Mouse (Mus musculus): Measurements from ENCODE around the gene Glb1. TPM values are rescaled to one million over a fixed set of nuclear protein-coding genes. Genes with fewer than 3 reads are reported as not detected.
A peak's percentile ranks its signal among the peaks of the same experiment; 100 is the strongest.
"Not testable (repeated sequence)": the region's sequence is repeated elsewhere in the genome, so short reads cannot be mapped to it uniquely, and the experiment has no call there.

Gene Glb1
- total RNA-seq, 2 experiments from 2014 or later, result 3.2 to 4.4 TPM

DNA sequence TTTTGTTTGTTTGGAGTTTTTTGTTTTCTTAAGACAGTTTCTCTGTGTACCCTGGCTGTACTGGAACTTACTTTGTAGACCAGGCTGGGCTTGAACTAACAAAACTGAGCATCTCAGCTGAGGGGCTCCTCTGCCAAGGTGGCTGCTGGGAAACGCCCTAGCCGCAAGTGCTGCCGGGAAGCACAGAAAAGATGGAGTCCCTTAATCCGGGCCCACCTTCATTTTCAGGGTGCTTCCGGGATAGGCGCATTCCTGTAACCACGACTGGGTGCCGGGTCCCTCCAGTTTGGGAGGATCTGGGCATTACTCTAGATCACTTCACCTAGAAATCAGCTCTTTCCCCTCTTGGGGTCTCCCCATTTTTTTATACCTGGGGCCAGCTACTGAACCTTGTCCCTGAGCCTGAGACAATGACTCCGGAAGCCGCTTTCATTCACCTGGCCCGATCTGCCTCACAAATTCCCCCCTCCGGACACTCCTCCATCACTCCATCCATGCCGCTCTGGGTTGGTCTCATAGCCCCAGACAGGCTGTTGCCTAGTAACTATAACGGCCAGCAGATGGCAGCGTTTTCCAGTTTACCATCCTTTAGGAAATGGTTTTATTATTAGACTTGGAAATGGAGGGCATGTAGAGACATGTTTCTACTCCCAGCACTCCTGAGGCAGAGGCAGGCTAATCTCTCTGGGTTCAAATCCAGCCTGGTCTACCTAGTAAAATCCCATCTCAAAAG is 99.1 kb downstream of the Glb1 start:
- peak; percentile 65 for TF ChIP-seq CTCF (IDR thresholded peaks at IDR 0.05)
- Histone ChIP-seq H3K4me3 (no peak overlapping the region), H3K27ac (no peak overlapping the region)
- intact Hi-C loops (cut with DNase I), result loop anchor here (2.0 to 5.0 kb wide), 3 partner anchors 82 to 183 kb away; no protein-coding TSS in a partner anchor
- peak; percentile 52 for DNase-seq

DNA sequence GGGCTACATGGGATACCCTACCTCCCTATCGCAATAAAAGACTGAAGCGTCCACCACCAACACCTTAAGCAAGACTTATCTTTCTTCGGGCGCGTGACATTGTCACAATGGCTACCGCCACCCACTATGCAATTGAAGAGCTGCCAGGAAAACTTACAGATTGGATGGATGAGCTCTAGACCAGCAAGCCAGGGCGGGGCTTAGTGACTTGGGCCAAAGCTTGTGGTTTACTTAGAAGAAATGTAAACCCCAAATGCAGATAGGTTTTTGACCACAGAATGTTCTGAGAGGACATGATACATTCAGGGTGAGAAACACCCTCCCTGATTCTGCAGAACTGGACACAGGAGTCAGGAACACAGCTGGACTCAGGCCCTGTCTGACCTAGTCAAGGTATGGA is 100.2 kb downstream of the Glb1 start:
- no peak for DNase-seq
- TF ChIP-seq CTCF (IDR thresholded peaks at IDR 0.05), result no peak
- Histone ChIP-seq H3K4me3 (no peak overlapping the region), H3K27ac (no peak overlapping the region)
- intact Hi-C loops (cut with DNase I), result loop anchor here (5.0 kb wide), 1 partner anchor 81 kb away; no protein-coding TSS in a partner anchor

DNA sequence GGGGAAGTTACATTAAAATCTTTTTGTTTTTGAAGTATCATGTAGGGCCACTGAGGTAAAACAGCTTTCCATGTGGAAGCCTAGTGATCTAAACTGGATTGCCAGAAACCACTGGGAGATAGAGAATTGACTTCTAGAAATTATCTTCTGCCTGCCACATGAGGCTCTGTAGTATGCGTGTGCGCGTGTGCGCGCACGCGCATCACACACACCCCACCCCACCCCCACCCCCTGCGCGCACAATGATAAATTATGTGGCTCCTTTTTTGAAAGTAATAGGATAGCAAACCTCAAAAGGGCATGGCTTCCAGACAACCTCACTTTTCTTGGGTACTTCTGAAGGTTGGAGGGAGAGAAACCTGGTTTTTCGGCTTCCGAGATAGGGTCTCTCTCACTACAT is 101.0 kb downstream of the Glb1 start:
- DNase-seq, result no peak
- intact Hi-C loops (cut with DNase I), result loop anchor here (5.0 kb wide), 1 partner anchor 80 kb away; no protein-coding TSS in a partner anchor
- no peak for TF ChIP-seq CTCF (IDR thresholded peaks at IDR 0.05)
- Histone ChIP-seq H3K4me3 (no peak overlapping the region), H3K27ac (no peak overlapping the region)

- no peak for TF ChIP-seq CTCF (IDR thresholded peaks at IDR 0.05)
Observed at GRCm38 (mm10) chr9:114502711-114503427, 102.0 kb downstream of the Glb1 start.

GRCm38 (mm10) chr9:114504816-114505215 is 103.9 kb downstream of the Glb1 start, which contains the start of gene Ccr4:
Ccr4 (minus strand) TSS chr9:114504916.
- no peak within 1 kb of the TSS for H3K27ac ChIP-seq
- DNase-seq, result no peak
- TF ChIP-seq CTCF (IDR thresholded peaks at IDR 0.05), result no peak
- intact Hi-C loops (cut with DNase I), result loop anchor here (5.0 kb wide), 1 partner anchor 77 kb away; no protein-coding TSS in a partner anchor
- H3K4me3 ChIP-seq, result no peak within 1 kb of the TSS

More at GRCm38 (mm10) chr9:114502711-114503427, 102.0 kb downstream of the Glb1 start:
- no peak overlapping the region for H3K27ac ChIP-seq
- H3K4me3 ChIP-seq, result no peak overlapping the region
- no peak for DNase-seq
- intact Hi-C loops (cut with DNase I), result loop anchor here (5.0 kb wide), 1 partner anchor 79 kb away; no protein-coding TSS in a partner anchor

- H3K4me3 ChIP-seq, result no peak overlapping the region
- intact Hi-C loops (cut with DNase I), result no loop called here
Observed at GRCm38 (mm10) chr9:114506564-114506963, 105.7 kb downstream of the Glb1 start.

DNA sequence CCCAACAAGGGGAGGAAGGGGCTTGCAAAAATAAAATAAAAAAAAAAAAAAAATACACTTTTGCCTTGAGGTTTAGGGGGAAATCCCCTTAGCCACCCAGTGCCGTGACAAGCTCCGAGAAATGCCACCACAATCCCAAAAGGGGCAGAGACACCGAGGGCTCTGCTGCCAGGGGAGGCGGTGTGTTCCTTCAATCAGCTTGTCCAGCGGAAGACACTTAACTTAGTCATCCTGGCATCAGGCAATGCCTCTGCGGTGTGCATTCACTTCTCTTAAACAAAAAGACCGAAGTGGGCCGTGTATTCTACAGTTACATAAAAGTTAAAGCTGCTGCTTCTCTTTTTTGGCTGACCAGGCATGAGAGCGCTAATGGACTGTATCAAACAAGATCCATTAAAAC is 106.5 kb downstream of the Glb1 start:
- no peak for TF ChIP-seq CTCF (IDR thresholded peaks at IDR 0.05)
- no peak overlapping the region for H3K27ac ChIP-seq
- intact Hi-C loops (cut with DNase I), result no loop called here
- H3K4me3 ChIP-seq, result no peak overlapping the region
- no peak for DNase-seq

More at GRCm38 (mm10) chr9:114506564-114506963, 105.7 kb downstream of the Glb1 start:
- TF ChIP-seq CTCF (IDR thresholded peaks at IDR 0.05), result no peak
- DNase-seq, result no peak
- H3K27ac ChIP-seq, result no peak overlapping the region

DNA sequence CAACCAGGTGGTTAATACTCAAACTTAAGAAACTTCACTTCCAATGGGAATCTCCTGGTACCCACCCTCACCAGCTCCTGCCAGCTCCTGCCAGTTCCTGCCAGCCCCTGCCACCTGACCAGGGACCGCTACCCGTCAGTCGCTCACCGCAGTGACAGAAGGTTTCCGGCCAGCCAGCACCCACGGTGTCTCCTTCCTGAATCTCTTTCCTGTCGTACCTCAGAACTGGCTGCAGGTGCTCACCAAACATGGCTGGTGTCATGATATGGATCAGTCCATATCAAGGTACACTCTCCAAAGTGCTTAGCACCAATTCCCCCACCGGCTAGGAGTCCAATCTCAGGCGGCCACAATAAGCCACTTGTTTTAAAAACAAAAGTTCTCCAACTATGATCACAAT is 108.9 kb downstream of the Glb1 start:
- intact Hi-C loops (cut with DNase I), result no loop called here
- no peak for DNase-seq
- H3K27ac ChIP-seq, result no peak overlapping the region
- no peak overlapping the region for H3K4me3 ChIP-seq
- TF ChIP-seq CTCF (IDR thresholded peaks at IDR 0.05), result no peak

GRCm38 (mm10) chr9:114512831-114513230 is 112.0 kb downstream of the Glb1 start:
- TF ChIP-seq CTCF (IDR thresholded peaks at IDR 0.05), result no peak
- no peak for DNase-seq
- Histone ChIP-seq H3K4me3 (no peak overlapping the region), H3K27ac (no peak overlapping the region)
- intact Hi-C loops (cut with DNase I), result no loop called here

GRCm38 (mm10) chr9:114515364-114515763 is 114.5 kb downstream of the Glb1 start, which contains the start of gene C130032M10Rik:
C130032M10Rik (plus strand) TSS chr9:114515697.
- H3K4me3 ChIP-seq, result no peak within 1 kb of the TSS
- no peak for TF ChIP-seq CTCF (IDR thresholded peaks at IDR 0.05)
- DNase-seq, result no peak
- H3K27ac ChIP-seq, result no peak within 1 kb of the TSS
- intact Hi-C loops (cut with DNase I), result no loop called here

DNA sequence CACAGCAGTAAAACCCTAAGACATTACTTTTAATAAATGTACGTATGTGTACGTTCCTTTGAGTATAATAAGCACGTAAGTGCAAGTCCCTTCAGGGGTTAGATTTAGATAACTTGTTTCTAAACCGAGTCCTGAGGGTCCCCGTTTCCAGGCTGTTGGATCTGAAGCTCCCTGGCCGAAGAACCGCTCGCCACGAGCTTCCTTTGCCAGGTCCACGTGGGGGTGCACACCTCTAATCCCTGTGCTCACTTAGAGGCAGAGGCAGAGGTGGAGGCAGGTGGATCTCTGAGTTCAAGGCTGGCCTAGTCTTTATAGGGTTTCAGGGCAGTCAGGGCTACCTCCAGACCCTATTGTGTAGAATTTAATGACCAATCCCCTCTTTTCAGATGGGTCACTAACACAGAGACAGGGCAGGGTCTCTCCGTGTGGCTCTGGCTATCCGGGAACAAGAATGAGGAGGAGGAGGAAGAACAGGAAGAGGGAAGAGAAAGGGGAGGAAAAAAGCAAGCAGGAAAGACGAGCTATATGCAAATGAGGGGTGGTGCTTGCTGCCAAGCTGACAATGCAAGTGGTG is 117.1 kb downstream of the Glb1 start:
- no peak overlapping the region for H3K27ac ChIP-seq
- no peak for DNase-seq
- no peak for TF ChIP-seq CTCF (IDR thresholded peaks at IDR 0.05)
- intact Hi-C loops (cut with DNase I), result no loop called here
- H3K4me3 ChIP-seq, result no peak overlapping the region

GRCm38 (mm10) chr9:114518812-114519477 is 118.1 kb downstream of the Glb1 start:
- H3K27ac ChIP-seq, result no peak overlapping the region
- H3K4me3 ChIP-seq, result no peak overlapping the region
- intact Hi-C loops (cut with DNase I), result no loop called here
- no peak for DNase-seq
- TF ChIP-seq CTCF (IDR thresholded peaks at IDR 0.05), result no peak

- intact Hi-C loops (cut with DNase I); DNase-seq; H3K27ac ChIP-seq; H3K4me3 ChIP-seq: not testable (repeated sequence)
Observed at GRCm38 (mm10) chr9:114520529-114520928, 119.7 kb downstream of the Glb1 start.
